Mouse (Mus musculus) neural tube, embryonic 13.5 days (tissue): Measurements from ENCODE around the gene BC067074. TPM values are rescaled to one million over a fixed set of nuclear protein-coding genes. Genes with fewer than 3 reads are reported as not detected.

Experiments used
- ATAC-seq: fragments of 200-750 bp; cut with Nextera tagmentation; 2 replicates; pipeline ENCODE4 v1.8.0; 2017; ENCODE audit warnings: low read depth, mild to moderate bottlenecking, moderate TSS enrichment, moderate library complexity
- H3K27ac ChIP-seq: fragments of 300-500 bp; sonication (generic); replicated peaks from 2 replicates; pipeline ENCODE4 v1.5.1; 2015; ENCODE audit warnings: moderate library complexity, mild to moderate bottlenecking, inconsistent platforms
- H3K27me3 ChIP-seq: fragments of 300-500 bp; sonication (generic); 2 replicates; pipeline ENCODE4 v1.6.1; 2015; ENCODE audit warnings: mild to moderate bottlenecking, inconsistent platforms
- H3K36me3 ChIP-seq: fragments of 300-500 bp; sonication (generic); 2 replicates; pipeline ENCODE4 v1.6.1; 2015; ENCODE audit warnings: mild to moderate bottlenecking, inconsistent platforms
- H3K4me1 ChIP-seq: fragments of 300-500 bp; sonication (generic); replicated peaks from 2 replicates; pipeline ENCODE4 v1.6.1; 2015; ENCODE audit warnings: inconsistent platforms
- H3K4me2 ChIP-seq: fragments of 300-500 bp; sonication (generic); 2 replicates; pipeline ENCODE4 v1.6.1; 2015; ENCODE audit warnings: inconsistent platforms, mild to moderate bottlenecking, moderate library complexity
- H3K4me3 ChIP-seq: fragments of 300-500 bp; sonication (generic); 2 replicates; pipeline ENCODE4 v1.5.1; 2015; ENCODE audit warnings: mild to moderate bottlenecking, inconsistent platforms
- H3K9ac ChIP-seq: fragments of 300-500 bp; sonication (generic); 2 replicates; pipeline ENCODE4 v1.6.1; 2015; ENCODE audit warnings: moderate library complexity, mild to moderate bottlenecking, inconsistent platforms
- H3K9me3 ChIP-seq: fragments of 300-500 bp; sonication (generic); 2 replicates; pipeline ENCODE4 v1.6.1; 2016; ENCODE audit warnings: inconsistent platforms
- WGBS: fragments of 180-500 bp; shearing (Covaris S2); methylation state at CpG from one replicate; pipeline ENCODE4 v1.1.7; 2015; 5-methylcytosine and 5-hydroxymethylcytosine counted together
- polyA plus RNA-seq: library from polyadenylated mRNA; unstranded; fragments of >200 nt; fragmentation: Nextera tagmentation; extraction: Ambion mirVana; gene quantifications from 2 replicates; pipeline ENCODE4 v1.2.1, GENCODE M21; 2015

BC067074 gene
- polyA plus RNA-seq, 1 experiment from 2014 or later, result 0.59 TPM

GRCm38 (mm10) chr13:113357438-113358144 lies 64.6 kb downstream of the BC067074 start:
- H3K4me2 ChIP-seq, result no peak overlapping the region
- peaks cover 20% of the 10 kb centered on the region for H3K4me1 ChIP-seq
- H3K27me3 ChIP-seq, result 0 out of 2 replicates have a peak, but pooled peaks cover 3% of the 10 kb centered on the region
- WGBS, result 25% methylated on average over 13 of the region's 13 CpGs
- no peaks in the 10 kb centered on the region for H3K9me3 ChIP-seq
- no peak overlapping the region for H3K9ac ChIP-seq
- no peaks in the 10 kb centered on the region for H3K36me3 ChIP-seq
- no peak for ATAC-seq
- H3K4me3 ChIP-seq, result no peak overlapping the region
- no peak overlapping the region for H3K27ac ChIP-seq

GRCm38 (mm10) chr13:113359676-113360075 lies 66.7 kb downstream of the BC067074 start:
- no peak overlapping the region for H3K4me3 ChIP-seq
- H3K9ac ChIP-seq, result no peak overlapping the region
- H3K36me3 ChIP-seq, result no peaks in the 10 kb centered on the region
- 67% methylated on average over 1 of the region's 1 CpGs for WGBS
- no peak overlapping the region for H3K27ac ChIP-seq
- ATAC-seq, result no peak
- no peaks in the 10 kb centered on the region for H3K9me3 ChIP-seq
- H3K4me1 ChIP-seq, result peaks cover 16% of the 10 kb centered on the region
- H3K4me2 ChIP-seq, result no peak overlapping the region
- 0 out of 2 replicates have a peak, but pooled peaks cover 3% of the 10 kb centered on the region for H3K27me3 ChIP-seq

DNA sequence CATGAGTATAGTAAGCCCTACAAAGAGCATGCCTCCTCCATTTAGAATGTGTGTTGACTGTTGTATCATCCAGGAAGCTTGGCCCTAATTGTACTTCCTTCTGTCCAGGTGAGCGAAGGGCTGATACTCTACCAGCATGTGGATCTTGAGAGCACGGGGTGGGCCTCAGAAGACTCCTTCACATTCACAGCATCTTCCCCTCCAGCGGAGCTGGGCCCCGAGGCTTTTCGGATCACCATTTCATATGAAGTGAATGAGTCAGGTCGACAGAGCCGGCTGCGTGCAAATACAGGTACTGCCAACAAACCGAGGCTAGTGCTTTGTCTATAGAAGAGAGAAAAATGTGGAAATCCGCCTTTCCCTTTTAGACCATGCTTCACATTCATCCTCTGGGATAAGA lies 73.0 kb downstream of the BC067074 start:
- ATAC-seq, result no peak
- Histone ChIP-seq H3K36me3 (no peaks in the 10 kb centered on the region), H3K27me3 (no peaks in the 10 kb centered on the region), H3K4me2 (no peak overlapping the region), H3K9ac (no peak overlapping the region), H3K4me3 (no peak overlapping the region), H3K9me3 (no peaks in the 10 kb centered on the region), H3K4me1 (no peaks in the 10 kb centered on the region), H3K27ac (no peak overlapping the region)
- WGBS, result 91% methylated on average over 10 of the region's 10 CpGs

GRCm38 (mm10) chr13:113368931-113369579 lies 76.1 kb downstream of the BC067074 start:
- Histone ChIP-seq H3K4me1 (no peaks in the 10 kb centered on the region), H3K4me3 (no peak overlapping the region), H3K9me3 (no peaks in the 10 kb centered on the region), H3K27me3 (no peaks in the 10 kb centered on the region), H3K4me2 (no peak overlapping the region), H3K36me3 (no peaks in the 10 kb centered on the region), H3K9ac (no peak overlapping the region), H3K27ac (no peak overlapping the region)
- WGBS, result 75% methylated on average over 13 of the region's 13 CpGs
- no peak for ATAC-seq

GRCm38 (mm10) chr13:113369622-113370021 lies 76.7 kb downstream of the BC067074 start:
- no peaks in the 10 kb centered on the region for H3K36me3 ChIP-seq
- H3K27ac ChIP-seq, result no peak overlapping the region
- no peaks in the 10 kb centered on the region for H3K9me3 ChIP-seq
- no peak overlapping the region for H3K4me2 ChIP-seq
- no peaks in the 10 kb centered on the region for H3K27me3 ChIP-seq
- H3K4me1 ChIP-seq, result no peaks in the 10 kb centered on the region
- H3K9ac ChIP-seq, result no peak overlapping the region
- no peak overlapping the region for H3K4me3 ChIP-seq
- WGBS, result 89% methylated on average over 10 of the region's 10 CpGs
- no peak for ATAC-seq

- 86% methylated on average over 12 of the region's 12 CpGs for WGBS
- no peak for ATAC-seq
Observed at GRCm38 (mm10) chr13:113373291-113374083, 80.5 kb downstream of the BC067074 start.

DNA sequence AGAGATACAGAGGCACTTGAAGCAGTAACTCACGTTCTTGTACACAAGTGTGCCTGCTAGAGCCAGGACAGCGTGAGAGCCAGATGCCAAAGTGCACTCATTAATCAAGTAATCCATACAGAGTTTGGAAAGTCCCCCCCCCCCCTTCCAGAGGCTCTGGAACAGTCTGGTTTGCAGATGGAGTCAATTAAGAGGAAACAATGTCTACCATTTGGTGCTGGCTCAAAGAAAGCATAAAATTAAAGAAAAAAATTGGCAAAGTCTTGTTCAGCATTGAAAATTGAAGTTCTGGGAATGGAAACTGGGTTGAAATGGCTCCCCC lies 81.1 kb downstream of the BC067074 start:
- no peaks in the 10 kb centered on the region for H3K27me3 ChIP-seq
- H3K27ac ChIP-seq, result no peak overlapping the region
- WGBS, result 51% methylated on average over 2 of the region's 2 CpGs
- no peak overlapping the region for H3K4me2 ChIP-seq
- H3K9me3 ChIP-seq, result no peaks in the 10 kb centered on the region
- H3K4me1 ChIP-seq, result no peaks in the 10 kb centered on the region
- no peak for ATAC-seq
- H3K9ac ChIP-seq, result no peak overlapping the region
- H3K36me3 ChIP-seq, result no peaks in the 10 kb centered on the region
- no peak overlapping the region for H3K4me3 ChIP-seq

More at GRCm38 (mm10) chr13:113373291-113374083, 80.5 kb downstream of the BC067074 start:
- Histone ChIP-seq H3K9ac (no peak overlapping the region), H3K9me3 (no peaks in the 10 kb centered on the region), H3K36me3 (no peaks in the 10 kb centered on the region), H3K4me1 (no peaks in the 10 kb centered on the region), H3K4me2 (no peak overlapping the region), H3K27ac (no peak overlapping the region), H3K4me3 (no peak overlapping the region), H3K27me3 (no peaks in the 10 kb centered on the region)

- WGBS, result 90% methylated on average over 7 of the region's 7 CpGs
Observed at GRCm38 (mm10) chr13:113377631-113378030, 84.7 kb downstream of the BC067074 start.

GRCm38 (mm10) chr13:113378980-113379410 lies 86.0 kb downstream of the BC067074 start:
- Histone ChIP-seq H3K36me3 (no peaks in the 10 kb centered on the region), H3K4me3 (no peak overlapping the region), H3K4me2 (no peak overlapping the region), H3K4me1 (no peaks in the 10 kb centered on the region), H3K9ac (no peak overlapping the region), H3K9me3 (no peaks in the 10 kb centered on the region), H3K27ac (no peak overlapping the region), H3K27me3 (no peaks in the 10 kb centered on the region)
- WGBS, result 73% methylated on average over 8 of the region's 8 CpGs
- no peak for ATAC-seq

More at GRCm38 (mm10) chr13:113377631-113378030, 84.7 kb downstream of the BC067074 start:
- H3K4me2 ChIP-seq, result no peak overlapping the region
- ATAC-seq, result no peak
- H3K27ac ChIP-seq, result no peak overlapping the region
- no peaks in the 10 kb centered on the region for H3K4me1 ChIP-seq
- H3K4me3 ChIP-seq, result no peak overlapping the region
- H3K9ac ChIP-seq, result no peak overlapping the region
- H3K36me3 ChIP-seq, result no peaks in the 10 kb centered on the region
- no peaks in the 10 kb centered on the region for H3K27me3 ChIP-seq
- no peaks in the 10 kb centered on the region for H3K9me3 ChIP-seq

- Histone ChIP-seq H3K4me2 (no peak overlapping the region), H3K9me3 (no peaks in the 10 kb centered on the region), H3K27ac (no peak overlapping the region), H3K9ac (no peak overlapping the region), H3K27me3 (no peaks in the 10 kb centered on the region), H3K4me3 (no peak overlapping the region), H3K36me3 (no peaks in the 10 kb centered on the region), H3K4me1 (no peaks in the 10 kb centered on the region)
- no peak for ATAC-seq
- WGBS, result 50% methylated on average over 6 of the region's 6 CpGs
Observed at GRCm38 (mm10) chr13:113379766-113380309, 86.9 kb downstream of the BC067074 start.

DNA sequence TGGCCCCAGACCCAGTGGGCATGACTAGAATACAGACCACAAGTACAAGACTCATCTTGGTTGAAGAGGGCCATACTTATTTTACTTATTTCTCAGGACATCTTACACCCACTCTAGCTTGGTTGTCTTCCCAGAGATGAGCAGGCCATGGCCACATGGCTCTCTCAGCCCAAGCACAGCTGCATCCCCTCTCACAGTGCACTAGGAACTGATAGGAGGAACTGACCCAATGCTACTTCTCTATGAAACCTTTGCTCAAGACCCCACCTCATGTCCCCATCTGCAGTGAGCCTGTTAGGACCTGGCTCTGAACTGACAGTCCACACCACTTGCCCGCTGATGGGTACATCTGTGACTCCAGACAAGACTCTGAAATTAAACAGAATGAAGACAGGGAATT lies 88.8 kb downstream of the BC067074 start:
- Histone ChIP-seq H3K27ac (no peak overlapping the region), H3K9ac (no peak overlapping the region), H3K4me2 (no peak overlapping the region), H3K27me3 (no peaks in the 10 kb centered on the region), H3K4me3 (no peak overlapping the region), H3K4me1 (no peaks in the 10 kb centered on the region), H3K36me3 (no peaks in the 10 kb centered on the region), H3K9me3 (no peaks in the 10 kb centered on the region)
- no peak for ATAC-seq
- WGBS, result 77% methylated on average over 1 of the region's 1 CpGs

DNA sequence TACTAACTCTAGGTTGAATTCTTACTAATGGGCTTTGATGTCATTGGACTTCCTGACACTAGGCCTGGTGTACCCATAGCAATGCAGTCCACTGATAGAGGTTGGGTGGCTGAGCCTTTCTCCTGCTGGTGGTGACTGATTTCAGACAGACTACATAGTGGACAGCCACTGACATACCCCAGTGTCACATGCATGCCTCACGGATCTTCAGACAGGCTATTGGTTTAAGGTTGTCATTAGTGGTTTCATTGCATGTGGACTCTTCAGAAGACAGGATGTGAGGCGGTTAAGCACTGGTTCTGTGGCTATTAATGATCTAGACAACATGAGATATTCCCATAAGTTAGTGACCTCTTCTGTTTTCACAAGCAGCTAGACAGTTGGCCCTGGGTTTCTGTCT lies 89.2 kb downstream of the BC067074 start:
- Histone ChIP-seq H3K4me1 (no peaks in the 10 kb centered on the region), H3K27ac (no peak overlapping the region), H3K9me3 (no peaks in the 10 kb centered on the region), H3K9ac (no peak overlapping the region), H3K36me3 (no peaks in the 10 kb centered on the region), H3K4me2 (no peak overlapping the region), H3K27me3 (no peaks in the 10 kb centered on the region), H3K4me3 (no peak overlapping the region)
- no peak for ATAC-seq
- 88% methylated on average over 2 of the region's 2 CpGs for WGBS
